Comparison of ENCODE assay signal across 8 mouse cellular contexts in the genomic region with DNA sequence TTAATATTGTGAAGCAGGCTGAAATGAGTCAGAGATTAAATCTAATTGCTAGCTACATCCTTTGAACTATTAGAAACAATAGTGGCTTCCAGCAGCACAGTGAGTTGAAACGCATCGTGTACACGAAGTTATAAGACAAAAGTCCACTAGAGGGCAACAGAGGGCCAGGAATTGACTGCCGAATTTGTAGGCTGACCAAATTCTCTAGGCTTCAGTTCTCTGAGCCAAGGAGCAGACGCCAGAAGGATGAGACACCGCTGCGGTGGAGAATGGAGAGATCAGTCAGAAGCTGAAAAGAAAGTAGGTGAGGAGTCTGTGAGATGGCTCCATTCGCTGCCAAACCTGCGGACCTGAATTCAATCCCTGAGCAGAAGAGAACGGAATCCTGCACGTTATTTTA. TPM values are rescaled to one million over a fixed set of nuclear protein-coding genes. Genes with fewer than 3 reads are reported as not detected.
DNase-seq lines count a peak whose midpoint lies in the region; ATAC-seq and TF ChIP-seq lines count a peak whose summit lies in the region.

No protein-coding gene starts in this region.

- peak; percentile 86 for TF ChIP-seq RAD21 in MEL (IDR thresholded peaks at IDR 0.05; ENCODE audit: low read depth, low read length)

- no peak overlapping the region for H3K4me3 ChIP-seq in MEL (ENCODE audit: control insufficient read depth in 1 of 2, insufficient read depth in 1 of 2, low read depth in 2 of 2, low read length in 2 of 2)
- H3K4me3 ChIP-seq in liver, embryonic 16.5 days (ENCODE audit: low read depth, low read length) = no peak overlapping the region
- H3K4me3 ChIP-seq in neural tube, embryonic 13.5 days = peak overlapping the region; percentile 11

- ATAC-seq in erythroblast, adult 5-6 weeks (replicated peaks; ENCODE audit: low FRiP score, poor library complexity, severe bottlenecking) = peak; percentile 83
- no peak for ATAC-seq in liver, embryonic 16.5 days (ENCODE audit: low read depth)
- peak; percentile 79 for ATAC-seq in neural tube, embryonic 13.5 days (ENCODE audit: low read depth)

- no peaks in the 10 kb centered on the region for H3K36me3 ChIP-seq in MEL (ENCODE audit: control insufficient read depth in 1 of 2, insufficient read depth in 2 of 2, low read length in 2 of 2)
- no peaks in the 10 kb centered on the region for H3K36me3 ChIP-seq in liver, embryonic 16.5 days (ENCODE audit: control insufficient read depth, insufficient read depth)
- H3K36me3 ChIP-seq in neural tube, embryonic 13.5 days = no peaks in the 10 kb centered on the region

- peak; percentile 63 to 90 (median 68) for TF ChIP-seq CTCF in MEL (IDR thresholded peaks at IDR 0.05 in 2 of 3, conservative IDR thresholded peaks at IDR 0.05 in 1 of 3; ENCODE audit: control insufficient read depth in 1 of 3, insufficient read depth in 1 of 3, low read depth in 2 of 3, low read length in 3 of 3, poor library complexity in 1 of 3, severe bottlenecking in 1 of 3)

- no peak overlapping the region for H3K9ac ChIP-seq in MEL (ENCODE audit: control insufficient read depth, low read depth, low read length, poor library complexity, severe bottlenecking)
- H3K9ac ChIP-seq in liver, embryonic 16.5 days (ENCODE audit: low read depth, low read length) = no peak overlapping the region
- peak overlapping the region; percentile 41 for H3K9ac ChIP-seq in neural tube, embryonic 13.5 days

- no peaks in the 10 kb centered on the region for H3K9me3 ChIP-seq in MEL (replicated peaks; ENCODE audit: insufficient read depth, low read length)
- no peaks in the 10 kb centered on the region for H3K9me3 ChIP-seq in liver, embryonic 16.5 days (replicated peaks; ENCODE audit: control insufficient read depth, low read length)
- no peaks in the 10 kb centered on the region for H3K9me3 ChIP-seq in neural tube, embryonic 13.5 days

- 13% methylated on average over 11 of the region's 11 CpGs for WGBS in large intestine, adult 2 months
- 15% methylated on average over 11 of the region's 11 CpGs for WGBS in liver, embryonic 16.5 days (ENCODE audit: insufficient replicate concordance)
- 13% methylated on average over 11 of the region's 11 CpGs for WGBS in neural tube, embryonic 13.5 days

- H3K27me3 ChIP-seq in MEL (ENCODE audit: control insufficient read depth in 1 of 2, insufficient read depth in 2 of 2, low read length in 2 of 2) = peaks cover 0 to 5% of the 10 kb centered on the region in 2 experiments
- no peaks in the 10 kb centered on the region; the same call in 1 of the 2 replicates for H3K27me3 ChIP-seq in liver, embryonic 16.5 days (ENCODE audit: control insufficient read depth, insufficient read depth, low read depth, low read length)
- peaks cover 4% of the 10 kb centered on the region; the same call in 1 of the 2 replicates for H3K27me3 ChIP-seq in neural tube, embryonic 13.5 days

- intact Hi-C loops in heart, postnatal 14 days (cut with DNase I) = loop anchor here (5.0 to 10.0 kb wide), 5 partner anchors 117 to 515 kb away; partner anchors contain the start of gene Twistnb

- no peak for TF ChIP-seq EP300 in MEL (IDR thresholded peaks at IDR 0.05; ENCODE audit: low read depth in 1 of 2, low read length in 2 of 2)

- peak; percentile 82 for DNase-seq in MEL (ENCODE audit: low read depth, low spot score)
- peak; percentile 79 for DNase-seq in brain, embryonic 18.5 days (ENCODE audit: low read depth, low spot score)
- DNase-seq in heart, postnatal 14 days = peak; percentile 43 to 66
- DNase-seq in large intestine, adult 2 months (ENCODE audit: low read depth, low spot score) = peak; percentile 64
- peak; percentile 48 for DNase-seq in thymus, postnatal 4 days

- H3K79me2 ChIP-seq in MEL (ENCODE audit: control insufficient read depth, insufficient read depth, low read length, poor library complexity) = no peaks in the 10 kb centered on the region

- peak overlapping the region; percentile 26 for H3K4me2 ChIP-seq in liver, embryonic 16.5 days (ENCODE audit: low read depth, low read length)
- H3K4me2 ChIP-seq in neural tube, embryonic 13.5 days = peak overlapping the region; percentile 47

- no peak overlapping the region for H3K27ac ChIP-seq in MEL (ENCODE audit: control insufficient read depth, low read depth, low read length)
- H3K27ac ChIP-seq in liver, embryonic 16.5 days (ENCODE audit: low read length) = no peak overlapping the region
- no peak overlapping the region for H3K27ac ChIP-seq in neural tube, embryonic 13.5 days (replicated peaks)

- no peaks in the 10 kb centered on the region; a peak in 1 of 4 replicates for H3K4me1 ChIP-seq in MEL (ENCODE audit: control insufficient read depth in 1 of 2, insufficient read depth in 2 of 2, low read length in 2 of 2)
- no peaks in the 10 kb centered on the region for H3K4me1 ChIP-seq in liver, embryonic 16.5 days (ENCODE audit: control insufficient read depth, low read depth, low read length)
- peaks cover 8% of the 10 kb centered on the region for H3K4me1 ChIP-seq in neural tube, embryonic 13.5 days (replicated peaks)

- TF ChIP-seq POLR2A in MEL (IDR thresholded peaks at IDR 0.05; ENCODE audit: control insufficient read depth in 1 of 2, insufficient read depth in 1 of 2, low read depth in 1 of 2, low read length in 2 of 2, poor library complexity in 1 of 2) = no peak

TF ChIP-seq in MEL, 35 proteins besides CTCF, POLR2A, EP300 and RAD21:
- TF ChIP-seq ZC3H11A (IDR thresholded peaks at IDR 0.05; ENCODE audit: low read depth, low read length) (peak; percentile 40; the same call in 1 of the 2 replicates), TBP (IDR thresholded peaks at IDR 0.05; ENCODE audit: low read depth, low read length) (no peak), MEF2A (IDR thresholded peaks at IDR 0.05; ENCODE audit: extremely low read depth, insufficient replicate concordance, low read depth, low read length, poor library complexity, severe bottlenecking) (no peak), ETS1 (IDR thresholded peaks at IDR 0.05; ENCODE audit: low read depth, low read length) (no peak), SMC3 (IDR thresholded peaks at IDR 0.05; ENCODE audit: low read depth, low read length) (peak; percentile 74)

RNA-seq across cellular contexts. Expression of gene Sypl, which starts 43.6 kb away (rescaled TPM):
- 13.3 and 19.2 TPM in 2 replicates for total RNA-seq in MEL (2012; rRNA removed)
- 100 to 1,000 TPM in 1 of 2 experiments, 10 to 100 TPM in 1; 52.8 to 110 TPM for polyA plus RNA-seq in MEL (2012; ENCODE audit: insufficient read depth in 1 of 2, insufficient read length in 2 of 2, low read depth in 1 of 2, low replicate concordance in 2 of 2, missing spikeins in 1 of 2)
- 34.6 and 44.3 TPM in 2 replicates for total RNA-seq in erythroblast, adult 5-6 weeks (2015; ENCODE audit: low replicate concordance)
- total RNA-seq in erythroblast, adult 5-6 weeks (2017; ENCODE audit: low replicate concordance) = 10.3 and 17.8 TPM in 2 replicates
- total RNA-seq in heart, postnatal 14 days (2021) = 10 to 100 TPM; 87.4 to 88.3 TPM
- 131 and 141 TPM in 2 replicates for polyA plus RNA-seq in large intestine, adult 2 months (2012; rRNA removed)
- polyA plus RNA-seq in liver, embryonic 16.5 days (2015; fragmentation: Nextera tagmentation; extraction: Ambion mirVana) = 39.0 and 42.3 TPM in 2 replicates
- 39.8 and 50.9 TPM in 2 replicates for polyA plus RNA-seq in neural tube, embryonic 13.5 days (2015; fragmentation: Nextera tagmentation; extraction: Ambion mirVana)
